Mouse (Mus musculus) megakaryocyte, embryonic 14.5 days (primary cell): Measurements from ENCODE around the gene Arfgap2. TPM values are rescaled to one million over a fixed set of nuclear protein-coding genes. Genes with fewer than 3 reads are reported as not detected.

Experiments
- H3K27me3 ChIP-seq: replicated peaks from 2 replicates; pipeline ENCODE3; 2012; ENCODE audit warnings: inconsistent platforms
- H3K36me3 ChIP-seq: replicated peaks from 2 replicates; pipeline ENCODE3; 2012; ENCODE audit warnings: low read length, inconsistent platforms, mixed read lengths
- H3K4me1 ChIP-seq: 2 replicates; pipeline ENCODE4 v1.6.1; 2012; ENCODE audit warnings: inconsistent platforms
- H3K4me3 ChIP-seq: replicated peaks from 2 replicates; pipeline ENCODE3; 2012; ENCODE audit warnings: moderate library complexity, mild to moderate bottlenecking, inconsistent platforms
- H3K9me3 ChIP-seq: 2 replicates; pipeline ENCODE4 v1.6.1; 2012; ENCODE audit warnings: inconsistent platforms
- FLI1 ChIP-seq: IDR thresholded peaks from 2 replicates; pipeline ENCODE4 v1.6.1; 2012; ENCODE audit warnings: low read length, inconsistent platforms, mixed read lengths
- GATA1 ChIP-seq: IDR thresholded peaks from 3 replicates; pipeline ENCODE4 v1.6.1; 2012; ENCODE audit warnings: mixed read lengths, low read length, inconsistent platforms, borderline replicate concordance
- polyA plus RNA-seq: library from polyadenylated mRNA; stranded (reverse); fragments of >175 nt; gene quantifications from 2 replicates; pipeline ENCODE4 v1.2.3, GENCODE M21; 2012; ENCODE audit warnings: low replicate concordance; ENCODE audit not compliant: insufficient read depth

Gene Arfgap2
- polyA plus RNA-seq, 1 experiment, result 28.6 TPM

GRCm38 (mm10) chr2:91244557-91245228 lies 20.1 kb upstream of the Arfgap2 start:
- Histone ChIP-seq H3K4me1 (peaks cover 49% of the 10 kb centered on the region), H3K4me3 (no peak overlapping the region), H3K36me3 (no peaks in the 10 kb centered on the region), H3K27me3 (no peaks in the 10 kb centered on the region), H3K9me3 (no peaks in the 10 kb centered on the region)
- TF ChIP-seq FLI1 (no peak), GATA1 (no peak)

- TF ChIP-seq FLI1 (no peak), GATA1 (no peak)
- H3K4me3 ChIP-seq, result no peak overlapping the region
- peaks cover 29% of the 10 kb centered on the region for H3K27me3 ChIP-seq
- no peaks in the 10 kb centered on the region for H3K36me3 ChIP-seq
- H3K4me1 ChIP-seq, result peaks cover 37% of the 10 kb centered on the region
- no peaks in the 10 kb centered on the region for H3K9me3 ChIP-seq
Measured at GRCm38 (mm10) chr2:91248366-91248765, 16.4 kb upstream of the Arfgap2 start.

- Histone ChIP-seq H3K27me3 (peaks cover 65% of the 10 kb centered on the region), H3K4me3 (no peak overlapping the region), H3K36me3 (no peaks in the 10 kb centered on the region), H3K9me3 (no peaks in the 10 kb centered on the region), H3K4me1 (peaks cover 34% of the 10 kb centered on the region)
- no peak for TF ChIP-seq FLI1
- no peak for TF ChIP-seq GATA1
Measured at GRCm38 (mm10) chr2:91252001-91252400, 12.8 kb upstream of the Arfgap2 start.

- Histone ChIP-seq H3K9me3 (no peaks in the 10 kb centered on the region), H3K36me3 (no peaks in the 10 kb centered on the region), H3K4me1 (peaks cover 39% of the 10 kb centered on the region), H3K4me3 (no peak overlapping the region), H3K27me3 (peaks cover 70% of the 10 kb centered on the region)
- TF ChIP-seq GATA1 (no peak), FLI1 (no peak)
Measured at GRCm38 (mm10) chr2:91252512-91252911, 12.3 kb upstream of the Arfgap2 start.

- H3K4me3 ChIP-seq, result no peak overlapping the region
- peaks cover 93% of the 10 kb centered on the region for H3K27me3 ChIP-seq
- peaks cover 33% of the 10 kb centered on the region for H3K4me1 ChIP-seq
- no peaks in the 10 kb centered on the region for H3K36me3 ChIP-seq
- no peaks in the 10 kb centered on the region for H3K9me3 ChIP-seq
- TF ChIP-seq FLI1 (no peak), GATA1 (no peak)
Measured at GRCm38 (mm10) chr2:91254725-91255380, 9.9 kb upstream of the Arfgap2 start.

- Histone ChIP-seq H3K4me1 (peaks cover 27% of the 10 kb centered on the region), H3K27me3 (peaks cover 97% of the 10 kb centered on the region), H3K36me3 (no peaks in the 10 kb centered on the region), H3K9me3 (no peaks in the 10 kb centered on the region), H3K4me3 (peak within 1 kb of the TSS; percentile 90)
- TF ChIP-seq FLI1 (no peak), GATA1 (no peak)
Measured at GRCm38 (mm10) chr2:91255661-91256150, 9.1 kb upstream of the Arfgap2 start, which contains the start of gene Pacsin3. Gene Pacsin3, plus strand, starts transcription at chr2:91255954.

- TF ChIP-seq FLI1 (no peak), GATA1 (no peak; the same call in 2 of the 3 replicates)
- Histone ChIP-seq H3K36me3 (no peaks in the 10 kb centered on the region), H3K9me3 (no peaks in the 10 kb centered on the region), H3K4me1 (peaks cover 27% of the 10 kb centered on the region), H3K4me3 (peak overlapping the region; percentile 90), H3K27me3 (peaks cover 99% of the 10 kb centered on the region)
Measured at GRCm38 (mm10) chr2:91256256-91257125, 8.3 kb upstream of the Arfgap2 start.

- Histone ChIP-seq H3K4me1 (peaks cover 27% of the 10 kb centered on the region), H3K36me3 (no peaks in the 10 kb centered on the region), H3K27me3 (peaks cover 93% of the 10 kb centered on the region), H3K4me3 (peak overlapping the region; percentile 90), H3K9me3 (no peaks in the 10 kb centered on the region)
- TF ChIP-seq FLI1 (no peak), GATA1 (no peak)
Measured at GRCm38 (mm10) chr2:91257126-91257980, 7.4 kb upstream of the Arfgap2 start.

GRCm38 (mm10) chr2:91258054-91258453 lies 6.7 kb upstream of the Arfgap2 start:
- Histone ChIP-seq H3K36me3 (no peaks in the 10 kb centered on the region), H3K4me3 (no peak overlapping the region), H3K9me3 (no peaks in the 10 kb centered on the region), H3K27me3 (peaks cover 91% of the 10 kb centered on the region), H3K4me1 (peaks cover 25% of the 10 kb centered on the region)
- no peak for TF ChIP-seq FLI1
- TF ChIP-seq GATA1, result no peak
